Mouse (Mus musculus): ENCODE results near the gene Padi3. TPM values are rescaled to one million over a fixed set of nuclear protein-coding genes. Genes with fewer than 3 reads are reported as not detected.

Padi3 gene
- total RNA-seq (2021) = 1 to 10 TPM; 1.4 TPM
- long read RNA-seq, experiment 1, partial matches to known transcripts = 1 of 4 reads
- long read RNA-seq, experiment 1, other reads (novel, unspliced or antisense) = 3 of 4 reads
- long read RNA-seq, experiment 2 = 0 reads

DNA sequence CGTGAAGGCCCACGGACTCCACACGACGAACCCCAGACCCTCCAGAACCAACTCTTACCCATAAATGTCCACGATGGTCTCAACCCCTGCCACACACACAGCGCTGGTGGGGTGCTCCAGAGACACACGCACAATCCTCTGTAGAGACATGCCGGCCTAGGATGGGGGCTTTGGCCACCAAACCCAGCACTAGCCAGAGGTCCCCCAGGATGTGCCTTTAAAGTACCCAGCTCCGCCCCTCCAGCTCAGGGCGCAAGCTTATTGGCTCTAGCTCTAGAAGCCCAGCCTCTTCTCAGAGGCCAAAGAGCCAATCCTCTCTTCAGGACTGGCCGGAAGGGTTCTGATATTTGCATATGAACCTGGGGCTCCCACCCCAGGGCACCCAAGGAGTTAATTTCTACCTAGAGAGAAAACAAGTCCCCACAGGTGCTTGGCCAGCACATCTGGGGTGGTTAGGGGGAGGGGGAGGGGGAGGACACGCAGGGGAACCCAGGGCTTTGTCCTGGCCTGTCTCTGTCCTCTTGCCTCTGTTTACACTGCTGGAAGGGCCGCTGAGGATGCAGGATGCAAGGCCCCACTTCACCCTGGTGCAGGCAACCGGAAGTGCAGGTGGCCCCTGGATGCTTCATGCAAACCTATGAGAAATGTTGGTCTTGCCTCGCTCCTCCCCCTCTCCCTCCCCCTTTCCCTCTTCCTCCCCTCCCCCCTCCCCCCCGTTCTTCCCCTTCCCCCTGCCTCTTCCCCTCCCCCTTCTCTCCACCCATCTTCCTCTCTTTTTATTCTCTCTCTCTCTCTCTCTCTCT, at the start of gene Padi3:
TSS of gene Padi3 (minus strand) at position 191 of the 803 bp plus-strand sequence.
- no peak for DNase-seq (ENCODE audit: low spot score)

DNA sequence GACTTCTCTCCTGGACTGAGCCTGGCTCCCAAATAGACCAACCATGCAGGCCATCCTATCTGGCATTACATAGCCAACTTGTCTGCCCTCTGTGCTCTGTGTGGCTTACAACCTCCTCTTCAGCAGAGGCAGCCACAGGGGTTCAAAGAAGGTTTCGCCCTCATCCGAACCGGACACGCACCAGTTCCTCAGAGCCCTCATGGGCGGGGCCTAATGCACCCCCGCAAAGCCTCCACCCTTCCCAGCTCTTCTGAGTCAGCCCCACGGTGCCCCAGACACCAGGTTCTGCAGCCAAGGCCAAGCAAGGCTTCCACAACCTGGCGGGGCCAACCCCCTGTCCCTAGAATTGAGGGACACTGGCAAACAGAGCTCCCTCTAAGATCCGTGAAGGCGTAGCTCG, 48.8 kb upstream of the Padi3 start:
- no peak for DNase-seq (ENCODE audit: low spot score)

DNA sequence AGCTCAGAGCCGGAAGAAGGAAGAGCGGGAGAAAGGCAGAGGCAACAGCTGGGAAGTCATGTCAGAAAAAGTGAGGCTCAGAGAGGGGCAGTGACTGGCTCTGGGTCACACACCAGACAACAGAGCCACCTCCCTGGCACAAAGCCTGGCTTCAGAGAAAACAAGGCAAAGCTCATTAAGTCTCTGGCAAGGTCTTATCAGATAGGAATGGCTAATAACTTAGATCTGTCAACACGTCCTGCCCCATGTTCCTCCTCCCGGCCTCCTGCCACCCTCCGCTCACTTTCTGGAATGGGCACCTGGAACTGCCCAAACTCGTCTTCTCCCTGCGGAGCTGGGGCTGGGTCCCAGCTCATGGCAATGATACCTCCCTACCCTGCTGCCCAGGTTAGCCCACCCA, 47.4 kb upstream of the Padi3 start:
- no peak for DNase-seq (ENCODE audit: low spot score)

DNA sequence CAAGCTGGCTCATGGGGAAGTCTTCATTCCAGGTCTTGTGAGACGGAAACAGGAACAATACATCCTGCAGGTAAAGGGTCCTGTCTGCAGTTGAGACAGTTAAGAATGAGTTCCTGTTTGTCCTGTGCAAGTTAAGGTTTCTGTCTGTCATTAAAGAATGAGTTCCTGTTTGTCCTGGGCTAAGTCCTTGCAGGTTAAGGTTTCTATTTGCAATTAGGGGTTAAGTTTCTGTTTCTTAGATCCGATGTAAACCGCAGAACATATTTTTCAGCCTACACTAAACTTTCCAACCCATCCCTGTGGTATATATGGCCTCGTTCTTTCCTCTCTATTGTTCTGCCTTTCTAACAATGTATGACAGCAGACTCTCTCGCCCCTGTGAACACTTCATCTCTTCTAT, 46.6 kb upstream of the Padi3 start:
- no peak for DNase-seq (ENCODE audit: low spot score)

DNA sequence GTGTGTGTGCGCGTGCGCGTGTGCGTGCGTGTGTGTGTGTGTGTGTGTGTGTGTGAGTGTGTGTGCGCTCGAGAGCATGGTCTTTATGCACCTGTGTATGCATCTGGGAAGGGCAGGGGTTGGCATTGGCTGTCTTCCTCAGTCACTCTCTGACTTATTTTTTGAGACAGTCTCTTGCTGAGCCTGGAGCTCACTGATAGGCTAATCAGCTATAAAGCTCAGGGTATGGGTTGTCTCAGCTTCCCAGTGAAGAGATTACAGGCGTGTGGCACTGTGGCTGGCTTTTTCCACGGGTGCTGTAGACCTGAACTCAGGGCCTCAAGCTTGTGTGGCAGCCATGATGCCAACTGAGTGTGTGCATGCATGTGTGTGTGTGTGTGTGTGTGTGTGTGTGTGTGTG, 44.7 kb upstream of the Padi3 start:
- no peak for DNase-seq (ENCODE audit: low spot score)

DNA sequence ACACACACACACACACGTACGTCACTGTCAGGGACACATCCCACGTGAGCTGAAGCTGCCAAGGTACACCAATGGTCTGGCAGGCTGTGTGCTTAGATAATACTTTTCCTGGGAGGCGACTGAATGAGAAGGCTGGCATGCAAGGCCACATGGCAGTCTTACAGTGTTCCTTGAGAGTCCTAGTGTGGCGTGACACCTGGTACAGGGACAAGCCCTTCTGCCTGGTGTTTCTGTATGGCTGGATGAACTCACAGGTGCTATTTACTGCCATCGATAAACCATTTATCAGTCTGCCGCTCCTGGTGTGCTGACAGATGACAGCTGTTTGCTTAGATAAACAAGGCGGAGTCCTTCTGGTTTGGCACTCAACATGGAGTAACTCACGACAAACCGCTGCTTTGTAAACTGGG, 44.0 kb upstream of the Padi3 start:
- peak; percentile 9 for DNase-seq (ENCODE audit: low spot score)

DNA sequence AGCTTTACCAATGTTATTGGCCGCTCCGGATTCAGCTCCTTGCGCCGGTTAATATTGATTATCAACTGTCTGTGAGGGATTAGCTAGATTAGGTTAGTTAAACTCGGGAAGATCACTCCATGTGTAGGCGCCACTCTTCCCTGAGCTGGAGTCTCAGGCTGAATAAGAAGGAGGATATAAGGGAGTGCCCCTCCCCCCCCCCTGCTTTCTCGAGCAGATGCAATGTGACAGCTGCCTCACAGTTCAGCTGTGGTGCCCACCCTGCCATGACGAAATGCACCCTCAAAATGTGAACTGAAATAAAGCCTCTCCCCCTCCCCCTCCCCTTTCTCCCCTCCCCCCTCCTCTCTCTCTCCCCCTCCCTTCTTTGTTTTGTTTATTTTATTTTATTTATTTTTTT, 43.2 kb upstream of the Padi3 start:
- no peak for DNase-seq (ENCODE audit: low spot score)

DNA sequence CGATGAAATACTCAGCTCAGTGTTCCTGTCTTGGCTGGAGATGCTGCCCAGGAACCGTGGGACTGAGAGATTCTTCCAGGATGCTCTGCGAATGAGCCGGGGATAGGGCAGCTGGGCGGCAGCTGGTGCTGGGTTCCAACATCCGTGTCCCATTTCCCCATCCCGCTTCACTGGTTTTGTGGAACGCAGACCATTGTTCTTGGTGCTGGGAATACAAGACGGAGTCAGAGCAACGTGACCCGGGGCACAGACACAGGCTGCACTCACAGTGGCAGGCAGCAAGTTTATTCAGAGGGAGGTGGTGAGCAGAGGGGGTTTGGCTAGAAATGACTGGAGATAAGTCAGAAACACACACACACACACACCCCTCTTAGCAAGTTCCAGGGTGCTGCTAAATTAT, 38.9 kb upstream of the Padi3 start:
- no peak for DNase-seq (ENCODE audit: low spot score)

DNA sequence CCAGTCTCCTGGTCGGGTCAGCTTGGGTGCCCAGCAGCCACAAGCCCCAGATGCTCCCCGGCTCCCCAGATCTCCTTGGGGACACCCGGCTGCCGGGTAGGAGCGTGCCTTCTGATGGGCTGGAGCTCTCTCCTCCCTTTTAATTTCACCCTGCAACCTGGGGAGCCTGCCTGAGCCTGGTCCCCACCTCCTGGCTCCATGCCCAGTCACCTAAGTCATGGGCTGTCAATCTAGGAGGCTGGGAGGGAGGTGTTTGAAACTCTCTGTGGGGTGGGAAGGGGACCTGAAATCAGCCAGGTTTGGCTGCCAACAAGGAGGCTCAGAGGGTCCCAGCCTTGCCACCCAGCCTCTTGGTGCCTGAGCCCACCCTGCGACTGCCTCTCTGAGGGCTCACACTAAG, 35.2 kb upstream of the Padi3 start, which contains the start of gene Padi1:
TSS of gene Padi1 (minus strand) at position 113 of the 400 bp plus-strand sequence.
- DNase-seq (ENCODE audit: low spot score) = no peak

DNA sequence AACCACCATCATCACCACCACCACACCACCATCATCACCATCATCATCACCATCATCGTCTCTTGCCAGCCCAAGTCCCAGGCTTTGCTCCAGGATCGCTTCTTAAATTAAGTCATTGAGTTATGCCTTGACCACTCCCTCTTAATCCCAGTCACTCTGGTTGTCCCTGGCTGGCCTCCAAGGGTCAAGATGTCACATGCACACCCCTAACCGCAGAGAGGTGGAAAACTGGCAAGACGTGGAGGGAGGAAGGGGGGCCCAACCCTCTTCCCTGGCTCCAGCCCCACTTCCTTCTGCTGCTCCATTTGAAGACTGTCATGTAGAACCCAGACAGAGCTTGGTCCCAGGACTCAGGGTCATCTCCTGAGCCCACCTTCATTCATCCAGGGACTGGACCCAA, 34.5 kb upstream of the Padi3 start:
- DNase-seq (ENCODE audit: low spot score) = peak; percentile 9

DNA sequence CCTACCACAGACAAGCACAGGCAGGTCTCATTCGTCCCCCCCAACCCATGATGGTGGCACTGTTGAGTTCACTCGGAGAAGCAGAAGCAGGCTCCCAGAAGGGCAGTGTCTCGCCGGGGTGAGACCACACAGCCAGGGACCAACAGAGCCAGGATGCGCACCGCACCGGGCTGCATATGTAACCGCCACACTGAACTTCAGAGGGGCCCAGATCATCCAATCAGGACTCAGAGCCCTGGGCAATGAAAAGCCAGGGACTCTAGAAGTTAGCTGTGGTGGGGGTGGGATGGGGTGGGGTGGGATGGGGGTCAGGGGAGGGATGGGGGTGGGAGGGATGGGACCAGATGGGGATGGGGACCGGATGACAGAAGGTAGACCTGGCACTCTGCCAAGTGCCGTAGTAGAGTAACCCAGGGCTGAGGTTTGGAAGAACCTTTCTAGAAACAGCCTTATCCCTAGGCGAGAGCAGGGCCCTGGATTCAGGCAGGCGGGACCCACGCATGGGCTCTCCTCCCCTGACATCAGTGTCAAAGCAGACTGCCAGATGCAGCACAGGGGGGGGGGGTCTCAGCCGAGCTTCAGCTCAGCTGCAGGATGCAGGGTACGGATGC, 33.3 kb upstream of the Padi3 start:
- no peak for DNase-seq (ENCODE audit: low spot score)

DNA sequence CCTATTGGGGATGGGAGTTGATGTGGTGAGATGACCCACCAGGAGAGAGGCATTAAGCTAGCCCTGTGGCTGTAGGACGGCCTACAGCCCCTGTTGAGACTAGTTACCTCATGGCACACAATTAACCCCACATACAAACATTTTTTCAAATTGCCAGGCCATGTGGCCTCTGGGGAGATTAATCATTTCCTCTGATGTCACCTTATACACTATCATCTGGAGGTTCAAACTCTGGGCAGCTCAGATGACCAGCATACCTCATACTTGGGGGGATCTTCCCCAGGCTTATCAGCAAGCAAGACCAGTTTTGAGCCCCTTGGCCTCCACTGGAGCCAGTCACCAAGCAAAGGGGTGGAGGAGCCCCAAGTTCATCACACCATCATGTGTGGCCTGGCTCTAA, 32.5 kb upstream of the Padi3 start:
- no peak for DNase-seq (ENCODE audit: low spot score)

DNA sequence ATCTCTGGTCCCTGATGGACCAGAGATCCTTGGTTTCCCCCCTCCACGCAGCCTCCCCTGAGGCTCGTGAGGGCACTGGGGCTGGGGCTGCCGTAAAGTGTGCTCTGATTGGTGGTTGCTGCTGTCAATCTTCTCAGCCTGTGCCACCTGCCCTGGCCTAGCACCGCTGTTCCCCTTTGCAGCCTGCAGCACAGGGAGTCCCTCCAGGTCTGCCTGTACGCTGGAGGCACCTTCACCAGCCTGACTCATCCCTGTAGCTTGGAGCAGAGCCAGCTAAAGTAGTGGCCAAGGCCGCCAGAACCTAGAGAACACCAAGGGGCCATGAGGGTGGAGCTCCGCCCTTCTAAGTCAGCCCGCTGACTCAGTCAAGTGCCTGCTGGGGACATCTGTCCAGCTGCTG, 27.4 kb upstream of the Padi3 start:
- no peak for DNase-seq (ENCODE audit: low spot score)

DNA sequence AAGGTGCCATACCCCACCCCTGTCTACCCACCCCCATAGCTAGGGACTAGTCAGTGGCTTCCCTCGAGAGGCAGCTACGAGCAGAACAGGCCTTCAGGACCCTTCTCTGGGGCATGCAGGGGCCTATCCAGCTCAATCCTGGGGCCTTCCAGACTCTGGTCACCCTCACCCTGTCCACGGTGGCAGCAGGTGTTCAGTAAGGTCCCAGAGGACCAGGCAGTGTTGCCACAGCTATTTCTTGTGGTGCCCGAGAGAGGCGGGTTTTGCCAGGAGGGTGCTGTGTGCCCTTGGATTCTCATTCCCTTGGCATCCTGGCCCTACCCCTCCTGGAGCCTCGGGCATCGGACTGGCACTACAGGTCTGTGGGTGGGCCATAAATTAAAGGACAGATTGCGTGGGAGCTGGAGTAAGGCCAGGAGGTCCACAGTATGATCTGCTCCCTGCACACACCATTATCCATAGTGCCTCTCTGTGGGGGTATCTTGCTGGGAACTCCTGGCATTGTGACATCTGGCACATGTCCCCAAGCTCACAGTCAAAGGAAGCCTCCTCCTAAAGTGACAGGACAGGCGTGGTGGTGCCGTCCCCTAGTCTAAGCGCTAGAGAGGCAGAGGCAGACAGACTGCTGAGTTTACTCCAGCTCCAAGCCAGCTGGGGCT, 25.9 kb upstream of the Padi3 start:
- DNase-seq (ENCODE audit: low spot score) = no peak

DNA sequence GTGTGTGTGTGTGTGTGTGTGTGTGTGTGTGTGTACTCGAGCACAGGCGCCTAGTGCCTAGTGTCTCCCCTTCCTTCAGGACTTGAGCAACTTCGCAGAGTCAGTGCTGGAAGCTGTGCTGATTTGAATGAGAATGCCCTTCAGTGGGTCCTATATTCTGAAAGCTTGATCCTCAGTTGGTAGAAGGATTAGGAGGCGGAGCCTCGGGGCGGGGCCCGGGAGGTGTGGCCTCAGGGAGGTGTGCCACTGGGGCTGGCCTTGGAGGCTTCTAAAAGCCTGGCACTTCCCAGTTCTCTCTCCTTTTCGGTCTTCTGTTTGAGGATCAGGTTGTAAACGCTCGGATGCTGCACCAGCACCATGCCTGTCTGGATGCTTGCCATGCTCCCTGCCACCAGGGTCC, 25.2 kb upstream of the Padi3 start:
- no peak for DNase-seq (ENCODE audit: low spot score)

DNA sequence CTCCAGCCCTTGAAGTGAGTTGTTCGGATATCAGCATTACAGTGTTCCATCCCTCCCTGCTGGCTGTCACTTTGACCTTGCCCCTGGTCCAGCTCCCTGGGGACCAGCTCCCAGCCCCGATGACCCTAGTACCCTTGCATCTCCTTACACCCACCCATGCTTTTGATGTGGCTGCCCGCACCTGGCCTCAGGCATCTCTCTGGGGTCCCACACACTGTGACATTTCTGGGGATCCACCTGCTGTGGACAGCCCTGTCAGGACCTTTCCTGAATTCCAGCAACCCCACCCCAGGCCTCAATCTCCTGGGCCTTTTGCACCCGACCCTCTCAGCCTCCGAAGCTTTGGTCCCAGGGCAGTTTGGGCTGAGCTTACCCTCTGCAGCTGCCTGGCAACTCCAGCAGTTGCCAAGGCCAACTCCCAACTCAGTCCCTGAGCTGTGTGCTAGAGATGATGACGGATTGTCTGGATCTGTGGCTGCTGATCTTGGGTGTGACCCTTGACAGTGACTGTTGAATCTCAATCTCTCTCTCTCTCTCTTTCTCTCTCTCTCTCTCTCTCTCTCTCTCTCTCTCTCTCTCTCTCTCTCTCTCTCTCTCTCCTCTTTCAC, 24.0 kb upstream of the Padi3 start:
- no peak for DNase-seq (ENCODE audit: low spot score)

DNA sequence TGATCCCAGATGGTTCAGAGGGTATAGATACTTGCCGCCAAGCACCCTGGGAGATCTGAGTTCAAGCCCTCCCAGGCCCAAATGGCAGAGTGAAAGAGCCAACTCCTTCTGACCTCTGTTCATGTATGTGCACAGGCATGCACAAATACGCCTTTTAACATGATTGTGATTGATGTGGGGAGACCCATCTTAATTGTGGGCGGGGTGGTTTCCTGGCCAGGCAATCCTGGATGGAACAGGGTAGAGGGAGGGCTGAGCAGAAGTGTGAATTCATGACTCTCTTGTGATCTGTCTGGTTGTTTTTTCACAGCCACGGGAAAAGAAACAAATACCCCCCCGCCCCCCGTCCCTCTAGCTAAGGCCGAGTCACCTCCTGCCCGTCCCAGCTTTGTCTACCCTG, 22.4 kb upstream of the Padi3 start:
- DNase-seq (ENCODE audit: low spot score) = no peak

DNA sequence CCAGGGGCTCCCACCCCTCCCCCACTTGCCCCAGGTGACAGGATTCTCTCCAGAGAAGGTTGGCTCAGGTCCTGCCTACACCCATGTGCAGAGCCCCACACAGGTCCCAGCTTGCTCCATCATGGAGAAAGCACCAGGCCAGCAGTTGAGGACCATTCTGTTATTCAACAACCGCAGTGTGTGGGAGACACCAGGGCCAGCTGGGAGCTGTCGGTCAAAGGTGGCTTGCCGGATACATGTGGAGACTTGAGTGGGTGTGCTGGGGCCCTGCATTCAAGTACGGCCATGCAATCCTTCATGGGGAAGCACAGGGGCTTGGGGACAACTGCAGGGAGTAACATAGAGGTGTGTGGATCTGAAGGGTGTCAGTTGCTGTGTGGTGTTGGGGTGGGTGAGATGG, 21.4 kb upstream of the Padi3 start:
- no peak for DNase-seq (ENCODE audit: low spot score)

DNA sequence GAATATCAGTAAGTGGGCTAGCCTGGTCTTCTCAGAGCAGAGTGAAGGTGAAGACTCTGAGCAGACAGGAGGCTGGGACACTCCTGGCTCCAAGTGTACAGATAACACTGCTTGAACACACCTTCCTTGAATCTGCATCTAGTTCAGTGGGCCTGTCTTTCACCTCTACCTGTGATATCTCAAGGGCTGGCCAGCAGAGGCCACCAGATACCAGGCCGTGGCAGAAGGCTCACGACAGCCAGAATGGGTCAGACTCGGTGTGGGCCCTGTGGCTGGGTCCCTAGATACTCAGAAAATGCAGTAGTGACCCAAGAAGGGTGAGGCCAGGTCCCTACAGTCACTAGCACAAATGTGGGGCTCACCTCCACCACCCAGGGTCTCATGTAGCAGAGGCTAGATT, 16.8 kb upstream of the Padi3 start:
- no peak for DNase-seq (ENCODE audit: low spot score)

DNA sequence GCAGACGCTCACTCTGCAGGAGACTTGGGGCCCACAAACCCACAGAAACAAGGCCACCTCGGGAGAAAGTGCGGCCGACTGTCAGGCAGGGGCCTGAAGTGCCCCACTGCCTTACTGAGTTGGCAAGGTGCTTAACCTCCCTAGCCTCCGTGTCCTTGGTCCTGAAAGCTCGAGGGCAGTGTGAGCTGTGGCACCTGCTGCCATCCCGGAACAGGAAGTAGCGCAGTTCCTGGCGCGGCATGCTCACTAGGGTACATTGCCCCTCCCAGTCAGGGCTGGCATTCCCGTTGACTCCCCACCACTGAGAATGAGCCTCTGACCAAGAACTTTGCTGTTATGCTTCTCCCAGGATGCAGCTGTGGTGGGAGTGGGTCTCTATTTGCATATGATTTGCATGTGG, 15.5 kb upstream of the Padi3 start:
- no peak for DNase-seq (ENCODE audit: low spot score)

DNA sequence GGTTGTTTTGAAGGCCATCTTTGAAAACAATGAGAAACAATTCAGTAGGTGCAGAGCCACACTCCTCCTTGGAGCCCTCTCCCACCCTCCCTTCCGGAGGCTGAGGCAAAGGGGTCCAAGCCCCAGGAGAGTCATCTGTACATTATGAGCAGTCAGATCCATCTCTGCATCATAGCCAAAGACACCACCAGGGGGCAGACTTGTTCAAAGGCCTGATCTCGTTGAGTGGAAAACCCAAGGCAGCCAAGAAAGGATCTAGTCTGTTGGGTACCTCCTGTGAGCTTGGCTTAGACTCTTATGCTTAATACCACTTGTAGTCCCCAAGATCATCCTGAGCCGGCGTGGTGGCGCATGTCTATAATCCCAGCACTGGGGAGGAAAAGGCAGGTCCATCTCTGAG, 11.5 kb upstream of the Padi3 start:
- peak; percentile 67 for DNase-seq (ENCODE audit: low spot score)

DNA sequence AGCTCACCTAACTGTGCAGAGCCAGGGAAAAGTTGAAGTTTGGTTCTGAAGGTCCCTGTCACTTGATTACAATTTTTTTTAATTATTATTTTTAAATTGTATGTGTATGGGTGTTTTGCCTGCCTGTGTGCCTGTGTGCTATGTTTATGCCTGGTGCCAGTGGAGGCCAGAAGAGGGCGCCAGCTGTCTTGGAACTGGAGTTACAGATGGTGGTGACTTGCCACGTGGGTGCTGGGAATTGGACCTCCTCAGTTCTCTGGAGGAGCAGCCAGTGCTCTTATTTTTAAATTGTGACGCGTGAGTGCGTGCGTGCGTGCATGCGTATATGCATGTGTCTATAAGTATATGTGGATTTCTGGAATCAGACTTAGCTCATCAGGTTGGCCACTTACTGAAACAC, 7.0 kb upstream of the Padi3 start:
- no peak for DNase-seq (ENCODE audit: low spot score)
